Mouse (Mus musculus) E14TG2a.4 (cell line): ENCODE measurements around the gene Atg2b.

Experiments used
- H3K27me3 ChIP-seq: 2 replicates; pipeline ENCODE4 v1.6.1; 2014; ENCODE audit warnings: low read length, control low read depth; ENCODE audit not compliant: insufficient read depth
- H3K36me3 ChIP-seq: 2 replicates; pipeline ENCODE4 v1.6.1; 2014; ENCODE audit warnings: low read length, control low read depth; ENCODE audit not compliant: insufficient read depth
- H3K4me1 ChIP-seq: replicated peaks from 2 replicates; pipeline ENCODE4 v1.6.1; 2014; ENCODE audit warnings: low read depth, low read length, control low read depth
- H3K4me3 ChIP-seq: replicated peaks from 2 replicates; pipeline ENCODE4 v1.5.1; 2014; ENCODE audit warnings: mild to moderate bottlenecking, low read length
- H3K9me3 ChIP-seq: 2 replicates; pipeline ENCODE4 v1.6.1; 2014; ENCODE audit warnings: low read length, control low read depth
- CTCF ChIP-seq: conservative IDR thresholded peaks from 2 replicates; pipeline ENCODE4 v1.5.1; 2014; ENCODE audit warnings: low read length
- NANOG ChIP-seq: IDR thresholded peaks from 2 replicates; pipeline ENCODE4 v1.6.1; 2014; ENCODE audit warnings: borderline replicate concordance, low read length, mixed read lengths
- POU5F1 ChIP-seq: IDR thresholded peaks from 2 replicates; pipeline ENCODE4 v1.6.1; 2014; ENCODE audit warnings: low read length, borderline replicate concordance

Atg2b gene

DNA sequence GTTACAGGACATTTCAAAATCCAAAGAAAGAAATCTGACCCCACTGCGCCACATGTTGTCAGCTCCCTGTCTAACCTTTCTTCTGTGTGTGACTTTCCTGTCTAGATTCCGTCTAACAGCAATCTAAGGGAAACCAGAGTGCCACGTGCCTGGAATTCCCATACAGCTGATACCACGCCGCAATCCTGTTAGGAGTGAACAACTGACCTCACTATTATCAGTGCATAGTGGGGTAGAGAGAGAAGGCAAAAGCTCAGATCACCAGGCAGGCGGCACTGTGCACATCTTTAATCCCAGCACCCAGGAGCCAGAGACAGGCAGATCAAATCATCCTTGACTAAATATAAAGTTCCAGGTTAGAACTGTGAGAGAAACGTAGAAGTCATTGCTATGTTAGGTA is 29.2 kb downstream of the Atg2b start:
- Histone ChIP-seq H3K36me3 (peaks cover 97% of the 10 kb centered on the region), H3K4me3 (peak overlapping the region; percentile 37; the same call in 1 of the 2 replicates), H3K4me1 (peaks cover 10% of the 10 kb centered on the region), H3K27me3 (no peaks in the 10 kb centered on the region), H3K9me3 (no peaks in the 10 kb centered on the region)
- TF ChIP-seq POU5F1 (no peak), CTCF (no peak), NANOG (no peak)

GRCm38 (mm10) chr12:105642770-105643321 is 42.2 kb downstream of the Atg2b start:
- no peak overlapping the region for H3K4me3 ChIP-seq
- H3K36me3 ChIP-seq: peaks cover 99% of the 10 kb centered on the region
- H3K9me3 ChIP-seq: no peaks in the 10 kb centered on the region
- TF ChIP-seq POU5F1: no peak
- no peak for TF ChIP-seq CTCF
- no peak for TF ChIP-seq NANOG
- H3K27me3 ChIP-seq: no peaks in the 10 kb centered on the region
- no peaks in the 10 kb centered on the region for H3K4me1 ChIP-seq

DNA sequence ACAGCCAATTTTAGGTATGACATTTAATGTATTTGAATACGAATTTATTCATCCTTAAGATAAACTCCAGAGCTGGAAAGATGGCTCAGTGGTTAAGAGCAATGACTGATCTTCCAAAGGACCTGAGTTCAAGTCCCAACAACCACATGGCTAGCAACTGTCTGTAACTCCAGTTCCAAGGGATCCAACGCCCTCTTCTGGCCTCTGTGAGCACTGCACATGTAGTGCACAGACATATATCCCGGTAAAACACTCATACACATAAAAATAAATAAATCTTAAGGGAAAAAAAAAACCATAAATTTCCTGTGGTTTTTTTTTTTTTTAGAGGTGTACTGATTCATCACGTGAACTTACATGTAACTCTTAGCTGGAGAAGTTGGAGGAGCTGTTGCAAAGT is 47.5 kb downstream of the Atg2b start:
- Histone ChIP-seq H3K27me3 (no peaks in the 10 kb centered on the region), H3K9me3 (peaks cover 22% of the 10 kb centered on the region), H3K4me1 (peaks cover 7% of the 10 kb centered on the region; the same call in 1 of the 2 replicates), H3K36me3 (peaks cover 99% of the 10 kb centered on the region), H3K4me3 (no peak overlapping the region)
- TF ChIP-seq CTCF (peak; percentile 66), NANOG (no peak)

- Histone ChIP-seq H3K4me3 (no peak overlapping the region), H3K36me3 (peaks cover 99% of the 10 kb centered on the region), H3K9me3 (peaks cover 32% of the 10 kb centered on the region), H3K4me1 (peaks cover 7% of the 10 kb centered on the region; the same call in 1 of the 2 replicates), H3K27me3 (no peaks in the 10 kb centered on the region)
- no peak for TF ChIP-seq NANOG
- no peak for TF ChIP-seq POU5F1
- TF ChIP-seq CTCF: no peak
These were observed 48.5 kb downstream of the Atg2b start for GRCm38 (mm10) chr12:105636551-105636950.

GRCm38 (mm10) chr12:105634374-105635067 is 50.5 kb downstream of the Atg2b start:
- Histone ChIP-seq H3K9me3 (peaks cover 43% of the 10 kb centered on the region), H3K4me1 (peaks cover 7% of the 10 kb centered on the region; the same call in 1 of the 2 replicates), H3K27me3 (no peaks in the 10 kb centered on the region), H3K36me3 (peaks cover 82% of the 10 kb centered on the region), H3K4me3 (no peak overlapping the region)
- TF ChIP-seq POU5F1 (no peak), CTCF (no peak), NANOG (no peak)

- no peak overlapping the region for H3K4me3 ChIP-seq
- H3K9me3 ChIP-seq: peaks cover 63% of the 10 kb centered on the region
- H3K4me1 ChIP-seq: peaks cover 16% of the 10 kb centered on the region
- no peak for TF ChIP-seq POU5F1
- no peak for TF ChIP-seq CTCF
- no peak for TF ChIP-seq NANOG
- peaks cover 67% of the 10 kb centered on the region for H3K36me3 ChIP-seq
- H3K27me3 ChIP-seq: no peaks in the 10 kb centered on the region; the same call in 1 of the 2 replicates
These were observed 59.2 kb downstream of the Atg2b start for GRCm38 (mm10) chr12:105625798-105626197.

DNA sequence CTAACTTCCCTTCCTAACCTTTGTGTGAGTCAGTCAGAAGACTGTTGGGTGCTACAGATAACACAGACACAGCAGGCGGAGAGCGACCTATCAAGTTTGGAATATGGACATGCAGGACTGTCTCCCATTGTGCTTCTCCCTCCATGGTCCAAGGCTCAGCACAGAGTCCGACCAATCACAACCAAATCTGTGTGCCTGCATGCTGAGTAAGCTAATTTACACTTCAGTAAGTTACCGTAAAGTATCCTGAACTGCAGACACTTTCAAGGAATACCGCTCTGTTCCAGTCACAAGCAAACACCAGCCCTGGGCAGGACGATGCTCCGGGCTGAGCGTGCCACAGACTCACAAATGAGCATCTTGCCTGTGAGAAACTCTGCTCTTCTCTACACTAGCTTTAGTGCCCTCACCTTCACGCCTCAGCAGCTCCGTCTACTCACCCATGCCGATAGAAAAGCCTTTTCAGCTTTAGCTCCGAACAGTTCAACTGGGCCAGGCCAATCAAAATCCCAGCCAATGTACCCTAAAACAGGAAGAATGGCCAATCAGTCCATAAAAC is 62.0 kb downstream of the Atg2b start:
- peaks cover 82% of the 10 kb centered on the region for H3K36me3 ChIP-seq
- no peak for TF ChIP-seq POU5F1
- TF ChIP-seq NANOG: no peak
- no peak for TF ChIP-seq CTCF
- H3K4me1 ChIP-seq: peaks cover 19% of the 10 kb centered on the region
- no peak overlapping the region for H3K4me3 ChIP-seq
- peaks cover 50% of the 10 kb centered on the region for H3K9me3 ChIP-seq
- no peaks in the 10 kb centered on the region; the same call in 1 of the 2 replicates for H3K27me3 ChIP-seq

GRCm38 (mm10) chr12:105622048-105622447 is 63.0 kb downstream of the Atg2b start:
- Histone ChIP-seq H3K27me3 (no peaks in the 10 kb centered on the region; the same call in 1 of the 2 replicates), H3K4me3 (no peak overlapping the region), H3K36me3 (peaks cover 85% of the 10 kb centered on the region), H3K9me3 (peaks cover 40% of the 10 kb centered on the region), H3K4me1 (peaks cover 29% of the 10 kb centered on the region)
- TF ChIP-seq CTCF: no peak
- TF ChIP-seq POU5F1: no peak
- TF ChIP-seq NANOG: no peak
